Mouse (Mus musculus) retina, postnatal 7 days (tissue): ENCODE measurements around the gene Hist1h1e.
"Not testable (repeated sequence)": the region's sequence is repeated elsewhere in the genome, so short reads cannot be mapped to it uniquely, and the experiment has no call there.

ENCODE experiments used
- DNase-seq: peaks from one replicate; pipeline ENCODE4 v3.0.0-alpha.2; 2012; ENCODE audit warnings: low read depth, low spot score

Hist1h1e gene

GRCm38 (mm10) chr13:23573034-23573897, 49.1 kb downstream of the Hist1h1e start:
- DNase-seq, result not testable (repeated sequence)

GRCm38 (mm10) chr13:23572218-23573033, 49.9 kb downstream of the Hist1h1e start:
- DNase-seq, result no peak

GRCm38 (mm10) chr13:23571504-23572217, 50.7 kb downstream of the Hist1h1e start:
- not testable (repeated sequence) for DNase-seq

- DNase-seq, result peak; percentile 73
Measured at GRCm38 (mm10) chr13:23571022-23571503, 51.3 kb downstream of the Hist1h1e start, which contains the start of the genes Hist1h2ae and Hist1h2bg. Gene Hist1h2ae, minus strand, starts transcription at chr13:23571220. Gene Hist1h2bg, plus strand, starts transcription at chr13:23571396.
